Mouse (Mus musculus) liver, embryonic 15.5 days (tissue): ENCODE results near the gene Islr2. TPM values are rescaled to one million over a fixed set of nuclear protein-coding genes. Genes with fewer than 3 reads are reported as not detected.

ENCODE experiments used
- microRNA-seq: library from miRNA; unstranded; fragments of <30 nt; microRNA quantifications from one replicate; pipeline ENCODE4, GENCODE M21; 2016
- polyA plus RNA-seq: library from polyadenylated mRNA; unstranded; fragments of >200 nt; fragmentation: Nextera tagmentation; extraction: Ambion mirVana; gene quantifications from 2 replicates; pipeline ENCODE4 v1.2.1, GENCODE M21; 2015

Islr2 gene
- polyA plus RNA-seq, 1 experiment from 2014 or later, result 0.05 TPM

Small RNA genes lying within 50 kb of the gene (microRNA-seq; reads per million reads assigned to microRNA genes)
- gene Mir6385, result not detected

Other genes starting within 250 kb of the Islr2 start
- gene Cyp11a1, start 197.9 kb downstream of the Islr2 start, polyA plus RNA-seq, result 1.3 and 1.5 TPM in 2 replicates
- 0.15 TPM in 1 of 2 replicates, not detected in the other for gene Stra6, start 140.5 kb downstream of the Islr2 start, polyA plus RNA-seq
- gene Ccdc33, start 85.5 kb downstream of the Islr2 start, polyA plus RNA-seq, result not detected in 2 replicates
- gene Islr, start within 50 bp of the Islr2 start, polyA plus RNA-seq, result 4.2 and 4.5 TPM in 2 replicates
- 19.3 and 22.0 TPM in 2 replicates for gene Pml, start 45.5 kb upstream of the Islr2 start, polyA plus RNA-seq
- 4.1 and 5.0 TPM in 2 replicates for gene Stoml1, start 48.8 kb upstream of the Islr2 start, polyA plus RNA-seq
- gene Loxl1, start 108.9 kb upstream of the Islr2 start, polyA plus RNA-seq, result 2.7 TPM in 2 replicates
- gene Tbc1d21, start 166.1 kb upstream of the Islr2 start, polyA plus RNA-seq, result not detected in 2 replicates